Mouse (Mus musculus) macrophage (primary cell): ENCODE data around the gene Kansl1. TPM values are rescaled to one million over a fixed set of nuclear protein-coding genes. Genes with fewer than 3 reads are reported as not detected.

Source experiments
- H3K27ac ChIP-seq: fragments of 350-480 bp; formaldehyde crosslinking; 2 replicates; pipeline ENCODE4 v1.9.0; 2021
- H3K36me3 ChIP-seq: fragments of 350-480 bp; formaldehyde crosslinking; 2 replicates; pipeline ENCODE4 v1.9.0; 2021; ENCODE audit errors: inconsistent target
- H3K4me3 ChIP-seq: fragments of 350-480 bp; formaldehyde crosslinking; 2 replicates; pipeline ENCODE4 v1.9.0; 2021; ENCODE audit errors: inconsistent target
- H3K79me2 ChIP-seq: fragments of 350-480 bp; formaldehyde crosslinking; 2 replicates; pipeline ENCODE4 v1.9.0; 2021; ENCODE audit errors: inconsistent target
- WGBS: methylation state at CpG from one replicate; pipeline ENCODE4 v1.1.7; 2026; ENCODE audit warnings: inconsistent platforms; ENCODE audit not compliant: missing documents; 5-methylcytosine and 5-hydroxymethylcytosine counted together
- polyA plus RNA-seq: library from polyadenylated mRNA; stranded (reverse); fragments of 250-400 nt; gene quantifications from 3 replicates; pipeline ENCODE4 v1.2.4, GENCODE M21; 2018; ENCODE audit warnings: inconsistent platforms

Kansl1 gene
- polyA plus RNA-seq, 1 experiment from 2014 or later, result 39.2 TPM

DNA sequence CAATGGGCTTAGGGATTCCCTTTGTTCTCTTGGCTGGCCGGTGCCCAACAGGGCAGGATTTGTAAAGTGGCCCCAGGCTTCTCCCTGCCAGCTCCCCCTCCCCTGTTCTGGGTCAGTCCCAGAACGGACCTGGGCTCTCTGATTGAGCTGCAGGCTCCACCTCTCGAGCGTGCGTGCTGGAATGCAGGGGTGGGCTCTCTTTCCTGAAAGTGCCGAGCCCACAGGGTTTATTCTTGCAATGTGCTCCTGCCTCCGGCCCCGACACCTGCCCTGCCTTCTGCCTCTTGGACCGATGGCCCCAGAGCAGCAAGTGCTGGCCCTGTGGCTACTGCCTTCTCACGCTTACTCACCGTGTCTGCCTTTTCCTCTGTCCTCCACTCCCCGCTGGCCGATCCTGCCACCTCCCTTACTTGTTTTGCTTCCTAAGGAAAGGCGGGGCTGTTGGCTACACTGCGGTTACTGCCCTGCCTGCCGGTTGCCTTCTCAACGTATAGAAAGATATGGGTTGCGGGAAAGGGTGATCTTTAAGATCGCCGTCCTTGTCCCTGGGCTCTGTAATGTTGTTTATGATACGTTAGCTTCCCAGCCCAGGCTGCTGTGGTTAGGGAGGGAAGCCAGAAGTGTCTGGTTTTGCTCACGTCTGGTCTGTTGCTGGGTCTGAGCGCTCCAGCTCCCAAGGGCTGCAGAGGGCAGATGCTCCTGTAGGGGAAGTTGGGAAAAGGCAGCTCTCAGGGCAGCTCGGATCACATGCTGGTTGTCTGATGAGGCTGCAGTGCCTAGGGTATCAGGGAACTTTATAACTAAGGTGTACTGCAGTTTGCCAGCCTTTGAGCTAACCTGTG is 149.5 kb downstream of the Kansl1 start:
- H3K4me3 ChIP-seq, result peak overlapping the region; percentile 28
- no peak overlapping the region for H3K27ac ChIP-seq
- H3K36me3 ChIP-seq, result no peaks in the 10 kb centered on the region
- H3K79me2 ChIP-seq, result no peaks in the 10 kb centered on the region
- 1% methylated on average over 24 of the region's 24 CpGs for WGBS

DNA sequence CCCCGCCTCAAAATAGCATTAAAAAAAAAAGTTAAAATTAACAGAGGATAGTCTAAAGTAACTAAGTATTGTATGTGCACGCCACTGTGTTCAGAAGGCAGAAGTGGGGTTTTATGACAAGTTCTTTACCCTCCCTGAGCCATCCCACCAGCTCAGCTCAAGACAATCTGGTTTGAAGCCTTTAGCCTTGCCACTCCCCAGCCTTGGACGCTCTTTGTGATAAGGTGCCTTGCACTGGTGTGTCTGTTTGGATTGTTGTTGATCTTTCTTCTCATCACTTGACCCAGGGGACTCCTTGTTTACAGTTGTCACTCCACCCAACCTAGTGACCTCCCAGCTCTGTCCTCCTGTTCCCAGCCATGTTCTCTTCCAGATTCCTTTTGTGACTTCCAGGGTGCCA is 151.0 kb downstream of the Kansl1 start:
- no peaks in the 10 kb centered on the region for H3K36me3 ChIP-seq
- H3K79me2 ChIP-seq, result no peaks in the 10 kb centered on the region
- H3K4me3 ChIP-seq, result no peak overlapping the region
- no peak overlapping the region for H3K27ac ChIP-seq
- 88% methylated on average over 3 of the region's 3 CpGs for WGBS

DNA sequence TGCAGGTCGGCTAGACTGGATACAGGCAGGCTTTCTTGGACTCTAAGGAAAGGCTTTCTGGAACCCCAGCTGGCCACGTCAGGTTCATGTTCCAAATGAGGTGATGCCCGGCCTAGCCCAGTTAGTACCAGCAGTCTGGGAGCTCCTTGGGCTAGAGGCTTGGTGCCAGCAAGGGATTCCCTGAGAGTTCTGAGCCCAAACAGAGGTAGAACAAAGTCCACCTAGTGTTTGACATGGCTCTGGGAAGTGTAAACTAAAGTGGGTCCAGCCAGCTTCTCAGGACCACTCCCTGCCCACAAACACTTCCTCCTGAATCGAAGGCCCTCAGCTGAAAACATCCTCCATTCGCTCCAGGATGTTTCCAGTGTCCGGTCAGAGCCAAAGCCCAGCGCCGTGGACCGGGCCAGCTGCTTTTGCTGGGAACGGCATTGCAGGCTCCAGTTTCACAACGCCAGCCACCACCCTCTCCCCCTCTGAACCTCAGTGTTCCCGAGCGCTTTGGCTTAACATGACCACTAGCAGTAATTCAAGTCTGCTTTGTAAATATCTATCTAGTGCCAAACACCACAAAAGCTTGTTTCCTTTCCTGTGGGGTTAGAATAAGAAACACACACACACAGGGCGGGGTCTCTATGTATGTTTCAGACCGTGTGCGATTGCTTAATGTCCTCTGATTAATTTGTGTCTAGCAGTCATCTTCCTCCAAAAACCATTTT is 151.8 kb downstream of the Kansl1 start:
- WGBS, result 36% methylated on average over 16 of the region's 16 CpGs
- Histone ChIP-seq H3K4me3 (no peak overlapping the region), H3K36me3 (no peaks in the 10 kb centered on the region), H3K79me2 (no peaks in the 10 kb centered on the region), H3K27ac (0 out of 2 replicates have a peak overlapping the region, but pooled peaks have one; percentile 4)

DNA sequence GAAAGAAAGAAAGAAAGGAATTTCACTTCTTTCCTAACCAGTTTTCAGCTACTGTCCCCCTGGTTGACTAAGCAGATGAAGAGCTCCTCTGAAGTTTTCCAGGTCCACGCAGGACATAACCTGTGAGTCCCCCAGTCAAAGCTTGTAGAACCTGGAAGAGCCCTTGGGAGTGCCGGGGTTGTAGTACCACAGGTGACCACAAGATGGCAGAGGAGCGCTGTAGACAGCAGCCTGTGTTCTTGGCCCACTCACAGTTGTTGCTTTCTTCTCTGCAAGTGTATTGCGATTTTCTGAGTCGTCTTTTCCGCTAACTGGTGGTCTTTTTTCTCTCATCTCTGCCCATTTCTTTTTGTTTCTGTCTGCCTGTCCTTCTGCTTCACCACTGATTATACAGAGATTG is 153.0 kb downstream of the Kansl1 start:
- H3K4me3 ChIP-seq, result no peak overlapping the region
- no peaks in the 10 kb centered on the region for H3K79me2 ChIP-seq
- 11% methylated on average over 6 of the region's 6 CpGs for WGBS
- no peak overlapping the region for H3K27ac ChIP-seq
- no peaks in the 10 kb centered on the region for H3K36me3 ChIP-seq

DNA sequence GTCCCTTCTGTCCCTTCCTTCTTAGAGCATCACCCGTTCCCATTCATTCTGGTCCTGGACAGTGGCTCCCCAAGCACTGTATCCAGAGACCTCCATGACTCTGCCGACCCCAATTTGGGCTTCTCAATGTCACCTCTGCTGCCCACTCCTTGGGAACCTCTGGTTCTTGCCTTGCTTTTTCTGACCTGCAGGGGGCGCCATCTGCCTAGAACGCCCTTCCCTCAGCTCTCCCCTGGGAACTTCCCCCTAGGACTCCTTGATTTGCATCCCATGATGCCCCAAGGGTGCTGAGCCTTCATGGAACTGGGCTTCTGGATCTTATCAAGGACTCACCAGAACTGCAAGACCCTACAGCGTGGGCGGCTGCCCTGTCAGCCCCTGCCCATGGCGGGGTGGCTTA is 157.0 kb downstream of the Kansl1 start:
- WGBS, result 62% methylated on average over 7 of the region's 7 CpGs
- Histone ChIP-seq H3K79me2 (no peaks in the 10 kb centered on the region), H3K27ac (no peak overlapping the region), H3K36me3 (no peaks in the 10 kb centered on the region), H3K4me3 (no peak overlapping the region)

DNA sequence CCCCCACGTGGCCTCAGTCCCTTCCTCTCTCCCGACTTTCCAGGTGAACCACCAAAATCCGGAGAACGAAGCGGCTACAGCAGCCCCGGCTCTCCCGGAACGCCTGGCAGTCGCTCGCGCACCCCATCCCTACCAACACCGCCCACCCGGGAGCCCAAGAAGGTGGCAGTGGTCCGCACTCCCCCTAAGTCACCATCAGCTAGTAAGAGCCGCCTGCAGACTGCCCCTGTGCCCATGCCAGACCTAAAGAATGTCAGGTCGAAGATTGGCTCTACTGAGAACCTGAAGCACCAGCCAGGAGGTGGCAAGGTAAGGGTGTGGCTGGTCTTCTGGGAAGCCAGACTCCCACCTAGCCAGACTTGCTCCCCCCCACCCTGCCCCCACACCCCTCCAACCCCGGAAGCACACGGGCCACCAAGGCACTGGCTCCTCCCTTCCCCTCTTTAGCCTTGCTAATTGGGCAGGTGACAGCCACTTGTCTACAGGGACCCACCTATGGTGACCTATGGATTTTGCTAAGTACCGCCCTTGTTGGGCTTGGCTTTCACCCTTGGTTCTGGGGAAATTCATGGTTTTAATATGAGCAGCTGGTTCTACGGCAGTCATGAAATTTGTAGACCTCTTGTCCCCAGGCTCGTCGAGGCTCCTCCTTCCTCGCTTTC is 158.3 kb downstream of the Kansl1 start:
- no peaks in the 10 kb centered on the region for H3K79me2 ChIP-seq
- no peak overlapping the region for H3K4me3 ChIP-seq
- no peaks in the 10 kb centered on the region for H3K36me3 ChIP-seq
- 20% methylated on average over 23 of the region's 23 CpGs for WGBS
- H3K27ac ChIP-seq, result no peak overlapping the region

DNA sequence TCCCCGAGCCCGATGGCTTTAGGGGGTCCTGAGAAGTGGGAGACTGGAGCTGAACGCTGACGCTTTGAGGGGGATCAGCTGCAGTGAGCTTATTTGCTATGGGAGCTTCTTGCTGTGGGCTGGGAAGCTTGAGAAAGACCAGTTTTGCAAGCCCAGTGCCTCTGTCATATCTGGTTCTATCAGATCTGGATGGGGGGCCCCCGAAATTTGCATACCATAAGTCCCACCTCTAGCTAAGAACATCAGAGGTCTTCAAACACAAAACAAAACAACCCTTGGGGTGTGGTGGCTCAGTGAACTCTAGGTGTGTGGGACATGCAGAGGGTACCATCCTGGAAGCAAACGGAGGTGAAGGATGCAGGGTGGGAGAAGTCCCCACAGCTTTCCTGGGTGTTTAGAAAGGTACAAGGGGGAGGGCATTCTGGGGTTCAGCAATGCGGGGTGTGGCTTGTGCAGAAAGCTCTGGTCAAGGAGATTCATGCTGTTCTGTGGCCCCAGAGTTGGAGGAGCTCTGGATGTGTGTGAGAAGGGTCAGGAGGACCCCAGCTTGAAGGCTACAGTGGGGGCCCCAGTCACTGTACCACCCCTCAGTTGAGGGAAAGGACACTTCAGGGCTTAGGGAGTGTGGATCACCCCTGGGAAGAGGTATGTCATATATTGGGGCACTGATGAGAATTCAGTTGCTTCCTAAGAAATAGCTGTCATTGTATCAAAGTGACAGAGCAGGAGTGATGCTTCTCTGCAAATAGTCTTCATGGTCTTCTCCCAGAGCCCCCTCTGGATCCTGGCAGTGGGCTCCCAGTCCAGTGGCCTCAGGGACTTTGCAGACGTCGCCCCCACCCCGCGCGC is 159.1 kb downstream of the Kansl1 start:
- H3K4me3 ChIP-seq, result no peak overlapping the region
- H3K79me2 ChIP-seq, result no peaks in the 10 kb centered on the region
- H3K27ac ChIP-seq, result no peak overlapping the region
- no peaks in the 10 kb centered on the region for H3K36me3 ChIP-seq
- WGBS, result 32% methylated on average over 12 of the region's 12 CpGs

DNA sequence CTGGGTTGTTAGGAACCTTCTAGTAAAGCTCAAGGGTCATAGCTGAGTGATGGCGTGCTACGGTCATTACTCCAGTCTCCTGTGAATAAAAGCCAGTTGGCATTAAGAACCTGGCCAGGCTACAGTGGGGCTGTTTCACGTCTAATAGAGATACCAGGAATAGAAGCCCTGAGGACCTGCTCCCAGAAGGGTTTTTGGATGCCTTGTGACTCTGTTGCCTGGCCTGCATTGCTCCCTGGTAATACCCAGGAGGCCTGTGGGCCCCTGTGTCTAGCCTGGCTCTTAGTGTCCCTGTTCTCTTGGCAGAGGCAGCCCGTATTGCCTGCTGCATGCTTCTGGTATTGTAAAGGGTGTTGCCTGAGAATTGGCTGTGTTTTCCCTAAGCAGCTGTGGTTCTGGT is 161.5 kb downstream of the Kansl1 start:
- no peaks in the 10 kb centered on the region for H3K36me3 ChIP-seq
- H3K4me3 ChIP-seq, result no peak overlapping the region
- no peaks in the 10 kb centered on the region for H3K79me2 ChIP-seq
- WGBS, result 69% methylated on average over 4 of the region's 4 CpGs
- H3K27ac ChIP-seq, result no peak overlapping the region

DNA sequence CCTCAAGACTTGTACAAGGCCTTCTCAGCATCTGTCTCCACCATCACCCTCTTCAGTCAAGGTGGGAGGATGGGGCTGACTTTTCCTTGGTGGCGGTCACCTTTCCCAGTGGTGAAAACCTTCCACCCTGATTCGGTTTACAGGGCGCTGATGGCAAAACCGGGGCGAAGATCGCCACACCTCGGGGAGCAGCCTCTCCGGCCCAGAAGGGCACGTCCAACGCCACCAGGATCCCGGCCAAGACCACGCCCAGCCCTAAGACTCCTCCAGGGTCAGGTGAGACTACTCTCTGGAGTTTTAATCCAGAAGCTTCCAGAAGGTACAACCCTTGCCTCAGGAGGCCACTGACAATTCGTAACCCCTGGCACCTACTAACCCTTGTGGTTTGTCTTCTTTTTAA is 162.2 kb downstream of the Kansl1 start:
- H3K36me3 ChIP-seq, result no peaks in the 10 kb centered on the region
- 93% methylated on average over 13 of the region's 13 CpGs for WGBS
- no peaks in the 10 kb centered on the region for H3K79me2 ChIP-seq
- H3K4me3 ChIP-seq, result no peak overlapping the region
- no peak overlapping the region for H3K27ac ChIP-seq

DNA sequence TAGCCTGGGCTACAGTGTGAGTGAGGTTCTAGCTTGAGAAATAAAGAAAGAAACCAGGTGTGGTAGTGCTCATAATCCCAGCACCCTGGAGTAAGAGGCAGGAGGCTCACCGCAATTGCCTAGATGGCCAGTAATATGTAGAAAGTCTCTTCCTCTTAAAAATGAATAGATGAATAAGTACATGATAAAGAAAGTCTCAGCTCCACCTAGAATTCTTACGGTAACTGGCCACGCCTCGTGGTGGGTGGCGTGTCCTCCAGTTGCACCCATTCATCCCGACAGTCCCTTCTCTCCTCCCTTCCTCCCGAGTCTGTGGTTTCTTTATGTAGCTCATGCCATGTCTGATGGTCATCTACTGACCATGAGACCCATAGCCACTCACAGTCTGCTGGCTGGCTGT is 162.9 kb downstream of the Kansl1 start:
- Histone ChIP-seq H3K36me3 (no peaks in the 10 kb centered on the region), H3K79me2 (no peaks in the 10 kb centered on the region), H3K4me3 (no peak overlapping the region), H3K27ac (no peak overlapping the region)
- WGBS, result 86% methylated on average over 7 of the region's 7 CpGs

DNA sequence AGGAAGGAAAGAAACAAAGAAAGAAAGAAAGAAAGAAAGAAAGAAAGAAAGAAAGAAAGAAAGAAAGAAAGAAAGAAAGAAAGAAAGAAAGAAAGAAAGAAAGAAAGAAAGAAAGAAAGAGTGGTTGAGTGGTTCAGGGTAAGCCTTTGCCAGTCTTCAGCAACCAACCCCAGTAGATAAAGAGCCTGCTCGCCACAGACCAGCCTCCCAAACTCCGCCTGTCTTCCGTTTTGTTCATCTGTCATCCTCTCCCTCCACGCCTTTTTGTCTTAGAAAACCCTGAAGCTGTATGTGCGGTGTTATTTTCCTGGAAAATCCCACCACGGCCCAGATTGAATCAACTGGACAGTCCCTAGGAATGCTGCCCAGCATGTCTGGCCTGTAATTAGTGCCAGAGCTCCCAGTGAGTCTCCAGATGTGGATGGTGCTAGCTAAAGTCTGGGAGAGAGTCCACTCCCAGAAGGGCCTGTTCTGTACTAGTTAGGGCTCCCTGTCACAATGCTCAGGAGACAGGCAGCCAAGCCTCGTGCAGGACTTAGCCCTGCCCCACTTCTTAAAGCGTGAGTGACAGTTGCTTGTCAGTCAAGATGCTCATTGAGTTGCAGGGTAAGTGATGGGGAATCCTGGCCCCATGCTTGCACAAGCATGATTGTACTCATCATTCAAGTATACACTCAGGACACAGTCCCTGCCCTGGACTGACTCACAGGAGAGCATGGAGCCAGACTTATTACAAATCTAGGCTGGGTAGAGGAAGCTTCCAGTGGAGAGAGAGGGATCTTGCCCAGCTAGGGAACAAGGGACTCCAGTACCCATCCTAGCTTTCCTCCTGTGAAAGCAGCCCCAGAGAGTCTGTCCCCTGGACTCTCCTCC is 165.3 kb downstream of the Kansl1 start:
- 92% methylated on average over 8 of the region's 8 CpGs for WGBS

DNA sequence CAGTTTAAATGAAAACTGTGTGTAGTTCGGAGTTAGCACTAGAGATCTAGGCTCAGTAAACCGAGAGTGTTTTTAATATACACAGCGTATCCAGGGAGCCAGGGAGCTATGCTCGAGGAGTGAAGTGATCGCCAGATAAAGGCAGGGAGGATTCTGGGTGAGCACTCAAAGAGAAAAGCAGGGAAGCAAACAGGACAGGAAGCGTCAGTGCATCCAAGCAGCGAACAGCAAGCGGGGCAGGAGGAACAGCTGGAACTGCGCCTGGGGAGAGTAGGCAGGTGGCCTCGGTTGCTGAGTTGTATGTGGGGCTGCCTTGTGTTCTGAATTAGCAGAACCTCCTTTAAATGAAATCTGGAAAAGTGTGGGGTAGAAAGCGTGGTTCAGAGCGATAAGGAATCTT is 166.0 kb downstream of the Kansl1 start:
- Histone ChIP-seq H3K36me3 (no peaks in the 10 kb centered on the region), H3K27ac (no peak overlapping the region), H3K79me2 (no peaks in the 10 kb centered on the region), H3K4me3 (no peak overlapping the region)
- 84% methylated on average over 10 of the region's 12 CpGs for WGBS

More for the DNA sequence above, 165.3 kb downstream of the Kansl1 start:
- Histone ChIP-seq H3K27ac (no peak overlapping the region), H3K4me3 (no peak overlapping the region), H3K36me3 (no peaks in the 10 kb centered on the region), H3K79me2 (no peaks in the 10 kb centered on the region)

DNA sequence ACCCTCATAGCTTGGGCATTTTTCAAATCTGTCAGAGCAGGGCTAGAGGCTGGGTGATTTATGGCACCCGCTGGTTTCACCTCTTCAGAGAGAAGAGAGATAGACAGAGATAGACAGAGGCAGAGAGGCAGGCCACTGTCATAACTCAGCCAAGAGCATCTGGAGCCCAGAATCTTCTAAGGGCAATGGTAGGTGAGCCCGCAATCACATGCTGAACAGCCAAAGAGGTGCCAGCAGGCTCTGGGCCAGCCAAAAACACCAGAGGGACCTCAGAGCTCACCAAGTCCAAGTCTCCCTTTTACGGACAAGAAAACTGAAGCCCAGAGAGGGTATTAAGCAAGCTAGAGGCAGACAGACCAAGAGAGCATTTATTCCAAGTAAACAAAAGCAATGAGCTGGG is 171.0 kb downstream of the Kansl1 start:
- WGBS, result 93% methylated on average over 2 of the region's 3 CpGs
- Histone ChIP-seq H3K79me2 (no peaks in the 10 kb centered on the region), H3K27ac (no peak overlapping the region), H3K4me3 (no peak overlapping the region), H3K36me3 (no peaks in the 10 kb centered on the region)
